Mouse (Mus musculus) thymus, adult 2 months (tissue): ENCODE data around the gene Enox1. TPM values are rescaled to one million over a fixed set of nuclear protein-coding genes. Genes with fewer than 3 reads are reported as not detected.

Experiments
- DNase-seq: peaks from one replicate; pipeline ENCODE4 v3.0.0; 2021
- H3K27ac ChIP-seq: fragments of 200-500 bp; 2 replicates; pipeline ENCODE4 v1.5.1; 2012; ENCODE audit warnings: low read length, control low read depth; ENCODE audit not compliant: control insufficient read depth, insufficient read depth
- H3K27me3 ChIP-seq: fragments of 200-500 bp; 2 replicates; pipeline ENCODE4 v1.6.1; 2012; ENCODE audit warnings: mild to moderate bottlenecking, low read length, moderate library complexity, mixed read lengths; ENCODE audit not compliant: control insufficient read depth, insufficient read depth
- H3K36me3 ChIP-seq: fragments of 200-500 bp; 2 replicates; pipeline ENCODE4 v1.6.1; 2012; ENCODE audit warnings: mild to moderate bottlenecking, low read length, moderate library complexity; ENCODE audit not compliant: control insufficient read depth, insufficient read depth
- H3K4me1 ChIP-seq: fragments of 200-500 bp; replicated peaks from 2 replicates; pipeline ENCODE4 v1.6.1; 2012; ENCODE audit warnings: low read length; ENCODE audit not compliant: control insufficient read depth, insufficient read depth
- H3K4me3 ChIP-seq: fragments of 200-500 bp; 2 replicates; pipeline ENCODE4 v1.5.1; 2012; ENCODE audit warnings: mild to moderate bottlenecking, low read length, control low read depth, moderate library complexity; ENCODE audit not compliant: control insufficient read depth, insufficient read depth
- POLR2A ChIP-seq: fragments of 200-500 bp; IDR thresholded peaks from 2 replicates; pipeline ENCODE4 v1.6.1; 2012; ENCODE audit warnings: mild to moderate bottlenecking, low read length, control low read depth, moderate library complexity; ENCODE audit not compliant: control insufficient read depth, poor library complexity, insufficient read depth; ENCODE audit errors: extremely low read depth
- polyA plus RNA-seq: library from polyadenylated mRNA; depleted of rRNA; stranded (reverse); fragments of >200 nt; gene quantifications from 2 replicates; pipeline ENCODE4 v1.2.3, GENCODE M21; 2012; rRNA removed

Gene Enox1
- polyA plus RNA-seq, 1 experiment: 0.38 TPM

GRCm38 (mm10) chr14:77748920-77749319, 592.4 kb downstream of the Enox1 start:
- no peaks in the 10 kb centered on the region for H3K27me3 ChIP-seq
- no peak overlapping the region for H3K4me3 ChIP-seq
- TF ChIP-seq POLR2A: no peak
- H3K36me3 ChIP-seq: no peaks in the 10 kb centered on the region
- H3K4me1 ChIP-seq: no peaks in the 10 kb centered on the region
- no peak for DNase-seq
- H3K27ac ChIP-seq: no peak overlapping the region

Other genes starting within 250 kb of the Enox1 start
- gene Ccdc122, start 120.0 kb upstream of the Enox1 start, polyA plus RNA-seq: 0.50 and 0.58 TPM in 2 replicates
- 6.0 and 8.8 TPM in 2 replicates for gene Lacc1, start 119.9 kb upstream of the Enox1 start, polyA plus RNA-seq